Mouse (Mus musculus) kidney, postnatal 25 days (tissue): Measurements from ENCODE around the gene Zbtb38.

Experiments
- DNase-seq, 2 experiments: peaks; one replicate each; pipeline ENCODE4 v3.0.0; 2021; ENCODE audit warnings: mixed read lengths in 2 of 2

Zbtb38 gene

DNA sequence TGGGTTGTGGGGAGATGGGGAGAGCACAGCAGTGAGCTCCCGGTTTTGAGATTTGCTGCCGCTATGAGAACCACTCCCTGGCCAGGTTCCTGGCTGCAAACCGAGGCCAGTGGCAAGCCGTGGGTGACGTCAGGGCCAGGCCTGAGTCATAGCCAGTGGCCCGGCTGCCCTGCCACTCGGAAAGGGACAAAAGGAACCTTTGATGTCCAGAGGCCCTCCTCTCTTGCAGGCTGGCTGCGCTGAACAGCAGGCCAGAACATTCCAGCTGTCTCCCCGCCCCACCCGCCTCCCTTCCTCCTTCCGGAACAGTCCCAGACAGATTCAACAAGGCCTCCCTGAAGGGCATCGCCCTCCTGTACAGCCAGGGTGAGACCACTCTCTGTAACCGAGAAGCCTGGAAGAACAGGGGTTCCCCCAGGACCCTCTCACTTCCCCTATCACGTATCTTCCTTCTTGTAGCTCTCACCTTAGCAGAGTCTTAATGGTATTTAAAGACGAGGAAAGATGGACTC lies at the start of gene Zbtb38:
Zbtb38 (minus strand) TSS at position 229 of the 512 bp plus-strand sequence.
- DNase-seq, result peak; percentile 78 to 93

DNA sequence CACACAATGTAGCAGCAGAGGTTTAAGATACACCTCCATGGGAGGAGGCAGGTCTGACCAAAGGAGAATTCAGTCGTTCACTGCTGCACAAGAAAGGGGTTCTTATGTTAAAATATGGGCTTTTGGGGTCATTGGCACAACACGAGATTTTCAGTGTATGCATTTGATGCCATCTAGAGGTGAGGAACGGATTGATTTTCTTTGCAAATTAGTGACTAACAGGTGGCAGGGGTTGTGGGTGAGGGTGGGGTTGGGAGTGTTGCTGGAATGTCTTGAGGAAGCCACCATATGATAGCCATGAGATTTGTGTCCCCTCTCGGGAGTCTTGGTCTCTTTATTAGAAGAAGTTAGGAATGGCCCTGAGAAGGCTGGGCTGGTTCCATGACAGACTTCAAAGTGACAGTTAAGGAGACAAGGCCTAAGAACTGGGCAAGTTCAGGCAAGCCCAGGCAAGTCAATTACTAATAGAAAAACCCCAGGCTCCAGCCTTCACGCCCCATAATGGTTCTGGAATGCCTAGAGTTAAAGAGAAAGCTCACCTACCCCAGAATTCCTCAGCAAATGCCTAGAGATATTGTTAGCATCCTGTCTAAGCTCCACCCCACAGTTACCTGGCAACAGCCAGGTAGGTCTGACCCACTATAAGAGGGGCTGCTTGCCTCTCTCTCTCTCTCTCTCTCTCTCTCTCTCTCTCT lies 47.6 kb upstream of the Zbtb38 start:
- DNase-seq, result no peak

GRCm38 (mm10) chr9:96797311-96797710 lies 44.7 kb upstream of the Zbtb38 start:
- DNase-seq, result no peak

- DNase-seq, result peak in 1 of 2 experiments; percentile 35
Measured at GRCm38 (mm10) chr9:96795399-96795928, 42.8 kb upstream of the Zbtb38 start.

GRCm38 (mm10) chr9:96794601-96795000 lies 42.0 kb upstream of the Zbtb38 start:
- DNase-seq, result no peak

DNA sequence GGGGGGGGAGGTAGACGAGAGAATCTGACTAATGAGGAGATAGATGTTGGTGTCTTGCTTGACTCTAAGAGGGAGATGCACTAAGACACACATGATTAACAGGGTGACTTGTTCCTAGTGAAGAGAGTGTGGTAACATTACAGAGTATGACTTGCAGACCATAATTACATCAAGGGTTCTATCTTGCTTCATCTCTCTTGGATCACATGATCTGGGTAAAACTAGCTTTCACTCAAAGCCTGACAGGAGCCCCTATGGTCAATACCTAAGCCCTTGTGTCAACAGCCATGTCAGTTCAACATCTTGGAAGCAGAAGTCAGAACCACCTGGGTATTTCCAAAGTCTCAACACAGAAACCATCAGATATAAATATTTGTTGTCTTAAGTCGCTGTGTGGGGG lies 39.9 kb upstream of the Zbtb38 start:
- DNase-seq, result no peak

DNA sequence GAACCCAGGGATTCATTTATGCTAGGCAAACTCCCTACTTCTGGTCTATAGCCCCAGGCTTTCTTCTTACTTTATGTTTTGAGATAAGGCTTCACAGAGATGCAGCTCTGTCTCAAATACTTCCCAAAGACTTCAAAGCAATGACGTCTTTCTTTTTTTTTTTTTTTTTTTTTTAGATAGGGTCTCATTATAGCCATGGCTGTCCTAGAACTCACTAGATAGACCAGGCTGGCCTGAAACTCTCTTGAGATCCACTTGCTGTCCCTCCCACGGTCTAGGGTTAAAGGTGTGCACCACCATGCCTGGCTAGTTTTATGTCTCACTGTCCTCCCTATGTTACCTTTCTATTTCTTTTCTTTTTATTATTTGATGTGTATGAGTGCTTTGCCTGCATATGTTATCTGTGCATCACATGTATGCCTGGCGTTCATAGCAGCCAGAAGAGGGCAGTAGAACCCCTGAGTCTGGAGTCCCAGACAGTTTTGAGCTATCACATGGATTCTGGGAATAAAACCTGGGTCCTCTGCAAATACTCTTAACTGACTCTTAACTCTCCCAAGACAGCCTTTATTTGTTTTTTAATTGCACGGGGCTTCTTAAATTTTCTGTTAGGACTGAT lies 37.9 kb upstream of the Zbtb38 start:
- DNase-seq, result no peak

GRCm38 (mm10) chr9:96789906-96790305 lies 37.3 kb upstream of the Zbtb38 start:
- no peak for DNase-seq

- peak; percentile 38 to 44 for DNase-seq
Measured at GRCm38 (mm10) chr9:96787797-96788196, 35.2 kb upstream of the Zbtb38 start.

GRCm38 (mm10) chr9:96785871-96786342 lies 33.3 kb upstream of the Zbtb38 start:
- peak in 1 of 2 experiments; percentile 23 for DNase-seq

GRCm38 (mm10) chr9:96785187-96785586 lies 32.6 kb upstream of the Zbtb38 start:
- no peak for DNase-seq

GRCm38 (mm10) chr9:96783667-96784066 lies 31.0 kb upstream of the Zbtb38 start:
- no peak for DNase-seq

DNA sequence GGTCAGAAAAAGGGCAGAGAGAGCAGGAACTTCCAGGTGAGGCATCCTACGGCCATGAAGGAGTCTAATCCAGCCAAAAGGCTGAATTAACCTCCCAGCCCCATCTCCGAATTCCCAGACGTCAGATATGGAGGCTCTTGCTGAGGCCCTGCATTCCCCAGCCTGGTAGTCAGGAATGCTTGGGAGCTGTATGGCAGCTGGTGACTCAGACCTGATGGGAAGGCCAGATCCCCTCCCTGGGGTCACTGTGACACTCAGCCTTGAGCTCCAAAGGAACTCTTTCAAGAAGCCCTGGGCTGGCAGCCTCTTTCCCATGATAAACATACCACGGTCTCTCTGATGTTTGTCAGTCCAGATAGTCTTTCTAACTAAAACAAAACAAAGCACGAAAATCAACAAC lies 30.6 kb upstream of the Zbtb38 start:
- DNase-seq, result no peak

GRCm38 (mm10) chr9:96782062-96782461 lies 29.4 kb upstream of the Zbtb38 start:
- DNase-seq, result no peak

DNA sequence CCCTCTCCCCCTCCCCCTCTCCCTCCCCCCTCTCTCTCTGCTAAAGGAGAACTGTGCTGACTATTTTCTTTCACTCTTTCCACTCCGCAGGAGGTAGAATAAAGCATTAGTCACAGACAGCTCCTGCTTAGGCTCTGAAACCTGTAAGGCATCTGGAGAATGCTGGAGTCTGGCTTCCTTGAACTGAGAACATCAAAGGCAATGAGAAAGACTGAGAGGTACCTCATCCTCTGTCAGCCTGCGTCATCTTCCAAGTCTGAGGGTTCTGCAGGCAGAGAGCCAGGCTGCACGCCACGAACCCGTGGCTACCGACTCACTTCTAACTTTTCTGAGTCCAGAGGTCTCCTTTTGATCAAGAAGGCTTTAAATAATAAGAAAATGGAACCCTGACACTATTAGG lies 20.5 kb upstream of the Zbtb38 start:
- no peak for DNase-seq

DNA sequence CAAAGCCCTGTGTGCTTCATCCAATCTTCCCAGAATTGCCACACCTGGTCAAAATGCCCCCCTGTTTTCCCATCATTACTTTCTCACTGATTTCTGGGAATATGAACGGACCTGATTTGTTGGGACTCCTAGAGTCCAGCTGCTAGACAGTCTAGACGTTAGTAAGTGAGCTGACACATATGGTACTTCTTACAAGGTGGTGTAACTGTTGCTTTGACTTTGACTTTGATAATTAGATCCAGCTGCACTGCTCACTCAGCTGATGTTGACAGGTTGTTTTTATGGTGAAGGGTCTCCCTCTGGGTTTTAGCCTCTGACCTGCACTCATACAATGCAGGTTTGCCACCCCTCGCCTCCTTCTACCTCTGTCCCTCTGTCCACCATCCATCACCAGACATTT lies 17.8 kb upstream of the Zbtb38 start:
- DNase-seq, result no peak

DNA sequence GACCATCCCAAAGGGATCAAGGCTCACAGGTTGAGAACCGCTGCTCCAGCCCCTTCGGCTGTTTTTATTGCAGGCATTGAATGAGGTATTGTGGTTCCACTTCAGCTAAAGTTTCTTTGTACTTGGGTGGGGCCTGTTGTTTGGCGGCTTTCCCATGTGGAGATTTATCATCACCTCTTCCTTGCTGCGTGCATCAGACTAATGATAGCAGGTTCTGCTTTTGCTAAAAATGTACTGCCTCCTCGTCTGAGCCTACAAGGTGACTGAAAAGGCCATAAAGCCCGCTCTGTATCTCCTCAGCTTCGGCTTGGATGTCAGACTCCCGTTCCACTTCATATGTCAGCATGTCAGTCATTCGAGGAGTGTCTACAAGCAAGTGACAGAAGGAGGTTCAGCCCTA lies 17.0 kb upstream of the Zbtb38 start:
- DNase-seq, result no peak

- DNase-seq, result no peak
Measured at GRCm38 (mm10) chr9:96767874-96768273, 15.2 kb upstream of the Zbtb38 start.

- DNase-seq, result no peak
Measured at GRCm38 (mm10) chr9:96766078-96766477, 13.4 kb upstream of the Zbtb38 start.

DNA sequence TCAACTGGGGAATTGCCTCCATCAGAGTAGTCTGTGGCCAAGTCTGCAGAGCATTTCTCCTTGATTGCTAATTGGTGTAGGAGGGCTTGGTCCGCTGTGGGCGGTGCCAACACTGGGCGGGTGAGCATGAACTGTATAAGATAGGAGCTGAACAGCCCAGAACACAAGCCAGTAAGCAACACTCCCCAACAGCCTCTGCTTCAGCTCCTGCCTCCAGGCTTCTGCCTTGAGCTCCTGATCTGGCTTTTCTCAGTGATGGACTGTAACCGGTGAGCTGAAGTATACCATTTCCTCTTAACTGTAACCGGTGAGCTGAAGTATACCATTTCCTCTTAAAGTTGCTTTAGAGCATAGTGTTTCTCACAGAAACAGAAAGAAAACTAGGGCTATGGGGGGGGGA lies 12.8 kb upstream of the Zbtb38 start:
- no peak for DNase-seq

- DNase-seq, result no peak
Measured at GRCm38 (mm10) chr9:96763847-96764631, 11.4 kb upstream of the Zbtb38 start.

- no peak for DNase-seq
Measured at GRCm38 (mm10) chr9:96763025-96763424, 10.4 kb upstream of the Zbtb38 start.
